Mouse (Mus musculus) stomach, embryonic 16.5 days (tissue): ENCODE results near the gene Fdxr. TPM values are rescaled to one million over a fixed set of nuclear protein-coding genes. Genes with fewer than 3 reads are reported as not detected.
A peak's percentile ranks its signal among the peaks of the same experiment; 100 is the strongest.

ENCODE experiments used
- ATAC-seq: fragments of 200-750 bp; cut with Nextera tagmentation; 2 replicates; pipeline ENCODE4 v1.8.0; 2017; ENCODE audit warnings: moderate number of reproducible peaks, moderate TSS enrichment; ENCODE audit not compliant: insufficient read depth, low FRiP score
- H3K27ac ChIP-seq: fragments of 300-500 bp; sonication (generic); 2 replicates; pipeline ENCODE4 v1.5.1; 2014; ENCODE audit warnings: low read length
- H3K27me3 ChIP-seq: fragments of 300-500 bp; sonication (generic); 2 replicates; pipeline ENCODE4 v1.6.1; 2014; ENCODE audit warnings: low read length, control low read depth, mixed read lengths; ENCODE audit not compliant: control insufficient read depth, insufficient read depth
- H3K36me3 ChIP-seq: fragments of 300-500 bp; sonication (generic); 2 replicates; pipeline ENCODE4 v1.6.1; 2014; ENCODE audit warnings: low read length; ENCODE audit not compliant: control insufficient read depth, insufficient read depth
- H3K4me1 ChIP-seq: fragments of 300-500 bp; sonication (generic); 2 replicates; pipeline ENCODE4 v1.6.1; 2014; ENCODE audit warnings: low read length, control low read depth, mixed read lengths; ENCODE audit not compliant: control insufficient read depth, insufficient read depth
- H3K4me2 ChIP-seq: fragments of 300-500 bp; sonication (generic); 2 replicates; pipeline ENCODE4 v1.6.1; 2014; ENCODE audit warnings: low read depth, low read length, mixed read lengths
- H3K4me3 ChIP-seq: fragments of 300-500 bp; sonication (generic); replicated peaks from 2 replicates; pipeline ENCODE4 v1.5.1; 2014; ENCODE audit warnings: mild to moderate bottlenecking, low read length
- H3K9ac ChIP-seq: fragments of 300-500 bp; sonication (generic); 2 replicates; pipeline ENCODE4 v1.6.1; 2014; ENCODE audit warnings: low read length
- H3K9me3 ChIP-seq: fragments of 300-500 bp; sonication (generic); replicated peaks from 2 replicates; pipeline ENCODE4 v1.6.1; 2016; ENCODE audit warnings: low read length, control low read depth; ENCODE audit not compliant: control insufficient read depth
- WGBS: fragments of 180-500 bp; shearing (Covaris S2); extraction: QIAGEN DNeasy Blood & Tissue Kit; methylation state at CpG from one replicate; pipeline ENCODE4 v1.1.7; 2014; 5-methylcytosine and 5-hydroxymethylcytosine counted together
- polyA plus RNA-seq: library from polyadenylated mRNA; unstranded; fragments of >200 nt; fragmentation: Nextera tagmentation; extraction: Ambion mirVana; gene quantifications from 2 replicates; pipeline ENCODE4 v1.2.1, GENCODE M21; 2015

The Fdxr gene
- polyA plus RNA-seq, 1 experiment from 2014 or later, result 15.9 TPM

GRCm38 (mm10) chr11:115274771-115275170 lies 2.1 kb downstream of the Fdxr start:
- Histone ChIP-seq H3K9ac (no peak overlapping the region), H3K9me3 (no peaks in the 10 kb centered on the region), H3K4me2 (no peak overlapping the region), H3K4me3 (no peak overlapping the region), H3K27ac (no peak overlapping the region), H3K4me1 (peaks cover 11% of the 10 kb centered on the region; the same call in 1 of the 2 replicates), H3K27me3 (no peaks in the 10 kb centered on the region; the same call in 1 of the 2 replicates), H3K36me3 (no peaks in the 10 kb centered on the region)
- no peak for ATAC-seq
- 83% methylated on average over 6 of the region's 6 CpGs for WGBS

- Histone ChIP-seq H3K4me1 (peaks cover 11% of the 10 kb centered on the region; the same call in 1 of the 2 replicates), H3K27me3 (peaks cover 2% of the 10 kb centered on the region; the same call in 1 of the 2 replicates), H3K9ac (no peak overlapping the region), H3K36me3 (no peaks in the 10 kb centered on the region), H3K4me2 (no peak overlapping the region), H3K9me3 (no peaks in the 10 kb centered on the region), H3K4me3 (no peak overlapping the region), H3K27ac (no peak overlapping the region)
- ATAC-seq, result no peak
- whole genome bisulfite sequencing, result 90% methylated on average over 7 of the region's 7 CpGs
These were observed 2.7 kb downstream of the Fdxr start for GRCm38 (mm10) chr11:115274178-115274577.

- WGBS, result 57% methylated on average over 7 of the region's 7 CpGs
- Histone ChIP-seq H3K4me1 (peaks cover 11% of the 10 kb centered on the region; the same call in 1 of the 2 replicates), H3K27me3 (peaks cover 6% of the 10 kb centered on the region; the same call in 1 of the 2 replicates), H3K4me3 (no peak overlapping the region), H3K4me2 (no peak overlapping the region), H3K36me3 (no peaks in the 10 kb centered on the region), H3K9me3 (no peaks in the 10 kb centered on the region), H3K9ac (0 out of 2 replicates have a peak overlapping the region, but pooled peaks have one; percentile 11), H3K27ac (no peak overlapping the region)
- no peak for ATAC-seq
These were observed 3.1 kb downstream of the Fdxr start for GRCm38 (mm10) chr11:115273735-115274134.

GRCm38 (mm10) chr11:115272894-115273498 lies 3.9 kb downstream of the Fdxr start:
- H3K4me1 ChIP-seq, result peaks cover 11% of the 10 kb centered on the region; the same call in 1 of the 2 replicates
- no peak overlapping the region for H3K4me3 ChIP-seq
- H3K36me3 ChIP-seq, result no peaks in the 10 kb centered on the region
- H3K27ac ChIP-seq, result no peak overlapping the region
- ATAC-seq, result no peak
- no peak overlapping the region for H3K4me2 ChIP-seq
- 72% methylated on average over 10 of the region's 10 CpGs for WGBS
- H3K9ac ChIP-seq, result no peak overlapping the region
- no peaks in the 10 kb centered on the region for H3K9me3 ChIP-seq
- H3K27me3 ChIP-seq, result peaks cover 12% of the 10 kb centered on the region

GRCm38 (mm10) chr11:115271481-115271880 lies 5.4 kb downstream of the Fdxr start:
- no peak overlapping the region for H3K27ac ChIP-seq
- peaks cover 28% of the 10 kb centered on the region for H3K27me3 ChIP-seq
- H3K4me1 ChIP-seq, result peaks cover 18% of the 10 kb centered on the region
- H3K36me3 ChIP-seq, result no peaks in the 10 kb centered on the region
- no peak for ATAC-seq
- no peak overlapping the region for H3K4me2 ChIP-seq
- WGBS, result 64% methylated on average over 10 of the region's 10 CpGs
- no peaks in the 10 kb centered on the region for H3K9me3 ChIP-seq
- no peak overlapping the region for H3K9ac ChIP-seq
- no peak overlapping the region for H3K4me3 ChIP-seq

- no peak overlapping the region for H3K4me2 ChIP-seq
- H3K27ac ChIP-seq, result no peak overlapping the region
- ATAC-seq, result no peak
- no peaks in the 10 kb centered on the region for H3K36me3 ChIP-seq
- peaks cover 14% of the 10 kb centered on the region for H3K4me1 ChIP-seq
- no peaks in the 10 kb centered on the region for H3K9me3 ChIP-seq
- no peak overlapping the region for H3K4me3 ChIP-seq
- no peak overlapping the region for H3K9ac ChIP-seq
- WGBS, result 78% methylated on average over 9 of the region's 9 CpGs
- H3K27me3 ChIP-seq, result peaks cover 32% of the 10 kb centered on the region
These were observed 5.8 kb downstream of the Fdxr start for GRCm38 (mm10) chr11:115271052-115271451.

- 30% methylated on average over 19 of the region's 19 CpGs for WGBS
- H3K4me1 ChIP-seq, result peaks cover 12% of the 10 kb centered on the region
- H3K27ac ChIP-seq, result no peak overlapping the region
- H3K4me2 ChIP-seq, result no peak overlapping the region
- peak overlapping the region; percentile 16; the same call in 1 of the 2 replicates for H3K9ac ChIP-seq
- H3K27me3 ChIP-seq, result peaks cover 39% of the 10 kb centered on the region
- no peak overlapping the region for H3K4me3 ChIP-seq
- H3K36me3 ChIP-seq, result no peaks in the 10 kb centered on the region
- peak; percentile 5; the same call in 1 of the 2 replicates for ATAC-seq
- H3K9me3 ChIP-seq, result no peaks in the 10 kb centered on the region
These were observed 6.5 kb downstream of the Fdxr start for GRCm38 (mm10) chr11:115270148-115270861.

GRCm38 (mm10) chr11:115269330-115270066 lies 7.4 kb downstream of the Fdxr start:
- Histone ChIP-seq H3K4me1 (peaks cover 15% of the 10 kb centered on the region), H3K27ac (no peak overlapping the region), H3K4me3 (no peak overlapping the region), H3K9me3 (no peaks in the 10 kb centered on the region), H3K36me3 (no peaks in the 10 kb centered on the region), H3K9ac (no peak overlapping the region), H3K27me3 (peaks cover 47% of the 10 kb centered on the region), H3K4me2 (no peak overlapping the region)
- no peak for ATAC-seq
- WGBS, result 87% methylated on average over 27 of the region's 27 CpGs

GRCm38 (mm10) chr11:115267958-115268357 lies 8.9 kb downstream of the Fdxr start:
- no peak for ATAC-seq
- 78% methylated on average over 11 of the region's 11 CpGs for WGBS
- no peak overlapping the region for H3K27ac ChIP-seq
- peaks cover 15% of the 10 kb centered on the region for H3K4me1 ChIP-seq
- peaks cover 59% of the 10 kb centered on the region for H3K27me3 ChIP-seq
- H3K4me3 ChIP-seq, result no peak overlapping the region
- H3K9me3 ChIP-seq, result no peaks in the 10 kb centered on the region
- H3K9ac ChIP-seq, result no peak overlapping the region
- H3K4me2 ChIP-seq, result no peak overlapping the region
- H3K36me3 ChIP-seq, result no peaks in the 10 kb centered on the region
